Mouse (Mus musculus): ENCODE data around the gene Vegfb. TPM values are rescaled to one million over a fixed set of nuclear protein-coding genes. Genes with fewer than 3 reads are reported as not detected.
A peak's percentile ranks its signal among the peaks of the same experiment; 100 is the strongest.

Vegfb gene
- total and polyA plus RNA-seq, 2 experiments from 2014 or later: 40.5 to 90.8 TPM

GRCm38 (mm10) chr19:6942249-6942691 is 45.2 kb downstream of the Vegfb start, which contains the start of gene Gpr137:
Gene Gpr137, minus strand, starts transcription at chr19:6942480.
- Histone ChIP-seq H3K4me3 (ENCODE audit: low read length) (peak within 1 kb of the TSS; percentile 61), H3K9ac (replicated peaks; ENCODE audit: low read length) (peak within 1 kb of the TSS; percentile 80), H3K27me3 (ENCODE audit: insufficient read depth, low read length) (no peaks in the 10 kb centered on the region), H3K9me3 (ENCODE audit: low read length) (no peaks in the 10 kb centered on the region), H3K4me2 (ENCODE audit: low read depth, low read length) (peak within 1 kb of the TSS; percentile 99), H3K36me3 (ENCODE audit: insufficient read depth, low read length) (no peaks in the 10 kb centered on the region), H3K27ac (peak within 1 kb of the TSS; percentile 91), H3K4me1 (ENCODE audit: insufficient read depth, low read length) (peaks cover 24% of the 10 kb centered on the region)
- ATAC-seq: peak; percentile 84
- no peak for TF ChIP-seq CTCF (IDR thresholded peaks at IDR 0.05; ENCODE audit: low read depth)
- DNase-seq (ENCODE audit: low spot score): peak; percentile 94
- WGBS: under 1% methylated on average over 27 of the region's 27 CpGs

DNA sequence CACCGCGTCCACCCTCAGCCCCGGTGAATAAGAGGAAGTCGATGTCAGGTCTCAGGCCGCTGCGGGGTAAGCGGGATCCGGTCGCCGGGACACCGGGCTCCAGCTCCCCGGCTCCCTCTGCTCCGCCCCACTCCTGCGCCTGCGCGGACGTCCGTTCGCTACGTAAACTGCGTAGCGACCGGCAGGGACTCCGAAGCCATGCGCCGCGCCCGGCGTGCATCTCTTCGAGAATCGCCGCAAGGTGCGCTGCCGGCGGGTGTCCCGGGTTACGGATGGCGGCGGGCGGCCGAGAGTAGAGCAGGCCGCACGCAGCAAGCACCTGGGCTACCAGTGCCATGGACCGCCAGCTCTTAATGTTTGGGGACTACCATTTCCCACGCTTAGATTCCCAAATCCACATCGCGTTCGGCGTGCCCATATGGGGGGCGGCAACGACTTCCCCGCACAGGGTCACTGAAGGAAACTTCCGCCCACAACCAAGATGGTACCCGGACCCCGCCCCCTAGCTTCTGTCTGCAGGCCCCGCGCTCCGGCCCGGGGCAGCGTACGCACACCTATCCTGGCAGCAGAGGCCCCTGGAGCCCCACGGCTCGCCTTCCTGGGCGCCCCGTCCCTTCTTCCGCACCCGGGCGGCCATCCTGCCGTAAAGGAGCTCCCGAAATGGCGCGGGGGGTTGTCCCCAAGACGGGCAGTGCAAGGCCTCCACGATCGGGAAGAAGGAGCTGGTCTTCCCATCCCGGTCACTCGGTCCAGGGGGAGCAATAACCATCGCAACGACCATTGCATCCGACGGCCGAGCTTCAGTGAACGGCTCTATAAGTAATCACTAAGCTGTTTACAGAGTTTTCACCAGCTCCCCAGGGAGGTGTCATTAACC is 45.8 kb downstream of the Vegfb start, which contains the start of gene Bad:
Gene Bad, plus strand, starts transcription at position 490 of the 877 bp plus-strand sequence.
- H3K36me3 ChIP-seq (ENCODE audit: insufficient read depth, low read length): no peaks in the 10 kb centered on the region
- H3K4me2 ChIP-seq (ENCODE audit: low read depth, low read length): peak within 1 kb of the TSS; percentile 99
- H3K27ac ChIP-seq: peak within 1 kb of the TSS; percentile 91
- H3K4me1 ChIP-seq (ENCODE audit: insufficient read depth, low read length): peaks cover 24% of the 10 kb centered on the region
- DNase-seq (ENCODE audit: low spot score) (peak; percentile 97), ATAC-seq (peak; percentile 81)
- TF ChIP-seq CTCF (IDR thresholded peaks at IDR 0.05; ENCODE audit: low read depth): no peak
- no peaks in the 10 kb centered on the region for H3K27me3 ChIP-seq (ENCODE audit: insufficient read depth, low read length)
- peak within 1 kb of the TSS; percentile 80 for H3K9ac ChIP-seq (replicated peaks; ENCODE audit: low read length)
- peak within 1 kb of the TSS; percentile 61 for H3K4me3 ChIP-seq (ENCODE audit: low read length)
- no peaks in the 10 kb centered on the region for H3K9me3 ChIP-seq (ENCODE audit: low read length)
- WGBS: under 1% methylated on average over 81 of the region's 83 CpGs

DNA sequence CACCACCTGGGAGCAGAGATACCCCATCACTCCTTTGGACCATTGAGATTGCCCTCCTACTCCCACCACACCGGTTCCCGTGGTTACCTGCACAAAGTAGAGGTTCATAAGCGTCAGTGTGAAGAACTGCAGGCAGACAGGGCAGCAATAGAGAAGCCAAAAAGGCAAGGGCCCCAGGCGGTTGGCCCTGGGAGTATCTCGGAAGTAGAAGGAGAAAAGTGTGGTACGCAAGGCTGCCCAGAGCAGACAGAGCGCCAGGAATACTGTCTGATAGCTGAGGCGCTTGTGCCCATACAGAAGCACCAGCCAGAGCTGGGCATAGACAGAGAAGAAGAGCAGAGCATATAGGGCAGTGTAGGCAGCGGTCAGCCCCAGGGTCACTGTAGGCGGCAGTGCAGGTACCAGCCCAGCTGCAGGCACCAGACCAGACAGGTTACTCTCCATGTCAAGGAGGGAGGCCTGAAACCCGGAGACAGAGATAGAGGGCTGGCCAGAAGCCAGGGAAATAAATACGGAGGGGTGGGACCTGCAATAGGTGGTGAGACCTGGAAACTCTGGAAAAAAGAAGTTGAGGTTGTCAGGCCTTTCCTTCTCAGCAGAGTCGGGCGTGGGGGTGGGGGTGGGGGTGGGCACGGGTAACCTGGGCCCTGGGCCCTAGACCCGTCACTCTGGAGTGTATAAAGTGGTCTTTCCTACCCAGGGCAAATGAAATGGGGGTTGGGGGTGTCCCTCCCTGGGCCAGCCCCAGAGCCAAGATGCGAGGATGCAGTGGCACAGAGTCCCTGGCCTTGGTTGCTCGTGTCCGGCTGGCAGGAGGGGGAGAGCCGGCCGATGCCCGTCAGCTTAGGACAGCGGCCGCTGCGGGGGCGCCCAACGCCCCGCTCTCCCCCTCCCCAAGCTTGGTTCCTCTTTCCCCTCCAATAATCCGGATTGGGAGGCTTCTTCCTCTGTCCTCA is 46.8 kb downstream of the Vegfb start:
- Histone ChIP-seq H3K9ac (replicated peaks; ENCODE audit: low read length) (peak overlapping the region; percentile 80), H3K4me2 (ENCODE audit: low read depth, low read length) (peak overlapping the region; percentile 99), H3K4me3 (ENCODE audit: low read length) (peak overlapping the region; percentile 61), H3K27ac (peak overlapping the region; percentile 91), H3K4me1 (ENCODE audit: insufficient read depth, low read length) (peaks cover 24% of the 10 kb centered on the region), H3K36me3 (ENCODE audit: insufficient read depth, low read length) (no peaks in the 10 kb centered on the region), H3K27me3 (ENCODE audit: insufficient read depth, low read length) (no peaks in the 10 kb centered on the region), H3K9me3 (ENCODE audit: low read length) (no peaks in the 10 kb centered on the region)
- ATAC-seq: peak; percentile 16; the same call in 1 of the 2 replicates
- WGBS: 18% methylated on average over 29 of the region's 29 CpGs
- no peak for TF ChIP-seq CTCF (IDR thresholded peaks at IDR 0.05; ENCODE audit: low read depth)
- DNase-seq (ENCODE audit: low spot score): no peak

GRCm38 (mm10) chr19:6939106-6940002 is 48.1 kb downstream of the Vegfb start:
- H3K27ac ChIP-seq: no peak overlapping the region
- 0 out of 2 replicates have a peak overlapping the region, but pooled peaks have one; percentile 6 for H3K9ac ChIP-seq (replicated peaks; ENCODE audit: low read length)
- no peak for TF ChIP-seq CTCF (IDR thresholded peaks at IDR 0.05; ENCODE audit: low read depth)
- H3K4me3 ChIP-seq (ENCODE audit: low read length): no peak overlapping the region
- peaks cover 24% of the 10 kb centered on the region for H3K4me1 ChIP-seq (ENCODE audit: insufficient read depth, low read length)
- H3K9me3 ChIP-seq (ENCODE audit: low read length): no peaks in the 10 kb centered on the region
- WGBS: 90% methylated on average over 20 of the region's 20 CpGs
- no peaks in the 10 kb centered on the region for H3K36me3 ChIP-seq (ENCODE audit: insufficient read depth, low read length)
- H3K4me2 ChIP-seq (ENCODE audit: low read depth, low read length): peak overlapping the region; percentile 99
- DNase-seq (ENCODE audit: low spot score) (no peak), ATAC-seq (no peak)
- no peaks in the 10 kb centered on the region for H3K27me3 ChIP-seq (ENCODE audit: insufficient read depth, low read length)

GRCm38 (mm10) chr19:6937541-6938465 is 49.6 kb downstream of the Vegfb start:
- 64% methylated on average over 16 of the region's 16 CpGs for WGBS
- Histone ChIP-seq H3K27ac (no peak overlapping the region), H3K4me3 (ENCODE audit: low read length) (no peak overlapping the region), H3K9me3 (ENCODE audit: low read length) (no peaks in the 10 kb centered on the region), H3K4me2 (ENCODE audit: low read depth, low read length) (no peak overlapping the region), H3K36me3 (ENCODE audit: insufficient read depth, low read length) (no peaks in the 10 kb centered on the region), H3K4me1 (ENCODE audit: insufficient read depth, low read length) (peaks cover 29% of the 10 kb centered on the region), H3K27me3 (ENCODE audit: insufficient read depth, low read length) (peaks cover 2% of the 10 kb centered on the region), H3K9ac (replicated peaks; ENCODE audit: low read length) (no peak overlapping the region)
- DNase-seq (ENCODE audit: low spot score) (no peak), ATAC-seq (no peak)
- TF ChIP-seq CTCF (IDR thresholded peaks at IDR 0.05; ENCODE audit: low read depth): no peak
